Comparison of ENCODE assay signal across 16 mouse cellular contexts in genomic region chr13:70681411-70682183, GRCm38 (mm10). TPM values are rescaled to one million over a fixed set of nuclear protein-coding genes. Genes with fewer than 3 reads are reported as not detected.
A peak's percentile ranks its signal among the peaks of the same experiment; 100 is the strongest.
DNase-seq lines count a peak whose midpoint lies in the region; ATAC-seq and TF ChIP-seq lines count a peak whose summit lies in the region.
"Had no signal": no experiment of that assay in that cellular context is flagged by ENCODE, and none has a peak within 500 bp of the region (broad histone marks: within the 10 kb centered on the region; RNA-seq: fewer than 3 reads in every experiment).

No protein-coding gene starts in this region.

- peaks cover 4% of the 10 kb centered on the region for H3K4me1 ChIP-seq in kidney, embryonic 15.5 days
- no peaks in the 10 kb centered on the region; the same call in 1 of the 2 replicates for H3K4me1 ChIP-seq in testis, adult 2 months (ENCODE audit: control insufficient read depth, insufficient read depth, low read length)
- peaks cover 8% of the 10 kb centered on the region for H3K4me1 ChIP-seq in lung, postnatal 0 days (ENCODE audit: insufficient read depth, low read depth, low read length)
- no peaks in the 10 kb centered on the region for H3K4me1 ChIP-seq in hindbrain, embryonic 13.5 days (replicated peaks)

- ATAC-seq in kidney, embryonic 15.5 days (replicated peaks; ENCODE audit: low FRiP score): peak; percentile 76
- peak; percentile 81 for ATAC-seq in lung, postnatal 0 days
- ATAC-seq in hindbrain, embryonic 13.5 days (ENCODE audit: low FRiP score): no peak

- H3K36me3 ChIP-seq in kidney, embryonic 15.5 days: no peaks in the 10 kb centered on the region
- no peaks in the 10 kb centered on the region for H3K36me3 ChIP-seq in testis, adult 2 months (ENCODE audit: control insufficient read depth, insufficient read depth, low read length)
- no peaks in the 10 kb centered on the region for H3K36me3 ChIP-seq in lung, postnatal 0 days (ENCODE audit: insufficient read depth, low read length)
- H3K36me3 ChIP-seq in hindbrain, embryonic 13.5 days: no peaks in the 10 kb centered on the region
- H3K36me3 ChIP-seq: hindbrain, embryonic 10.5 days had no signal

- DNase-seq in kidney, postnatal 4 days: no peak
- no peak for DNase-seq in testis, postnatal 10 days (ENCODE audit: low spot score)
- DNase-seq in lung, postnatal 0 days (ENCODE audit: low spot score): peak; percentile 86
- no peak for DNase-seq in layer of hippocampus, adult 9-10 months (ENCODE audit: low spot score)
- no peak for DNase-seq in layer of hippocampus, adult 11-12 months (ENCODE audit: low spot score)
- DNase-seq: adrenal gland, postnatal 25 days; cerebellum, adult 9-11 months; embryo, embryonic 11 days; kidney, adult 2 months; layer of hippocampus, adult 9-11 months; midbrain, embryonic 14.5 days; right cerebral cortex, postnatal 14 days had no signal

- H3K9me3 ChIP-seq in kidney, embryonic 15.5 days (replicated peaks): no peaks in the 10 kb centered on the region
- no peaks in the 10 kb centered on the region for H3K9me3 ChIP-seq in lung, postnatal 0 days (ENCODE audit: low read length)
- no peaks in the 10 kb centered on the region for H3K9me3 ChIP-seq in hindbrain, embryonic 13.5 days
- H3K9me3 ChIP-seq: hindbrain, embryonic 10.5 days had no signal

- 77% methylated on average over 7 of the region's 7 CpGs for WGBS in kidney, embryonic 15.5 days
- 54% methylated on average over 7 of the region's 7 CpGs for WGBS in lung, postnatal 0 days
- WGBS in hindbrain, embryonic 13.5 days: 95% methylated on average over 7 of the region's 7 CpGs

- TF ChIP-seq POLR2A in testis, adult 2 months (IDR thresholded peaks at IDR 0.05; ENCODE audit: control insufficient read depth, low read depth, low read length): no peak

- no peak overlapping the region for H3K9ac ChIP-seq in kidney, embryonic 15.5 days
- no peak overlapping the region for H3K9ac ChIP-seq in lung, postnatal 0 days (replicated peaks; ENCODE audit: low read depth)
- no peak overlapping the region for H3K9ac ChIP-seq in hindbrain, embryonic 13.5 days

- peak; percentile 83 for TF ChIP-seq EP300 in lung, postnatal 0 days (IDR thresholded peaks at IDR 0.05)

- no peak overlapping the region for H3K4me2 ChIP-seq in kidney, embryonic 15.5 days
- H3K4me2 ChIP-seq in lung, postnatal 0 days (replicated peaks; ENCODE audit: low read depth, low read length): no peak overlapping the region
- H3K4me2 ChIP-seq in hindbrain, embryonic 13.5 days: no peak overlapping the region

- no peak overlapping the region for H3K4me3 ChIP-seq in kidney, embryonic 15.5 days (replicated peaks)
- no peak overlapping the region for H3K4me3 ChIP-seq in testis, adult 2 months (ENCODE audit: control insufficient read depth, low read depth, low read length)
- H3K4me3 ChIP-seq in lung, postnatal 0 days (ENCODE audit: low read depth, low read length): no peak overlapping the region
- no peak overlapping the region for H3K4me3 ChIP-seq in hindbrain, embryonic 13.5 days
- H3K4me3 ChIP-seq: hindbrain, embryonic 10.5 days had no signal

- TF ChIP-seq CTCF in testis, adult 2 months (IDR thresholded peaks at IDR 0.05; ENCODE audit: control insufficient read depth, insufficient read depth, insufficient replicate concordance, low read depth, low read length): no peak
- TF ChIP-seq CTCF in lung, postnatal 0 days (IDR thresholded peaks at IDR 0.05): no peak

- no peaks in the 10 kb centered on the region for H3K27me3 ChIP-seq in kidney, embryonic 15.5 days
- no peaks in the 10 kb centered on the region for H3K27me3 ChIP-seq in testis, adult 2 months (ENCODE audit: control insufficient read depth, insufficient read depth, low read length)
- H3K27me3 ChIP-seq in lung, postnatal 0 days (replicated peaks; ENCODE audit: insufficient read depth, low read length): no peaks in the 10 kb centered on the region
- no peaks in the 10 kb centered on the region for H3K27me3 ChIP-seq in hindbrain, embryonic 13.5 days

- peak overlapping the region; percentile 54; the same call in 1 of the 2 replicates for H3K27ac ChIP-seq in kidney, embryonic 15.5 days
- peak overlapping the region; percentile 45 for H3K27ac ChIP-seq in testis, adult 2 months (ENCODE audit: control insufficient read depth, insufficient read depth, low read depth, low read length)
- H3K27ac ChIP-seq in lung, postnatal 0 days (ENCODE audit: low read length): peak overlapping the region; percentile 35; the same call in 1 of the 2 replicates
- no peak overlapping the region for H3K27ac ChIP-seq in hindbrain, embryonic 13.5 days
- H3K27ac ChIP-seq: hindbrain, embryonic 10.5 days had no signal

RNA-seq across cellular contexts. Expression of gene Ice1, which starts 44.2 kb away (rescaled TPM):
- 18.2 and 19.9 TPM in 2 replicates for polyA plus RNA-seq in kidney, embryonic 15.5 days (2015; fragmentation: Nextera tagmentation; extraction: Ambion mirVana)
- 16.3 and 22.2 TPM in 2 replicates for polyA plus RNA-seq in testis, adult 2 months (2012; rRNA removed)
- polyA plus RNA-seq in lung, postnatal 0 days (2015; fragmentation: Nextera tagmentation; extraction: Ambion mirVana): 10.8 and 12.3 TPM in 2 replicates
- 28.5 and 29.3 TPM in 2 replicates for polyA plus RNA-seq in hindbrain, embryonic 13.5 days (2015; fragmentation: Nextera tagmentation; extraction: Ambion mirVana)
